Mouse (Mus musculus): ENCODE data around the gene Gm49340. TPM values are rescaled to one million over a fixed set of nuclear protein-coding genes. Genes with fewer than 3 reads are reported as not detected.

Gm49340 gene
- polyA plus RNA-seq, 1 experiment, result not detected

Other genes with a start within 250 kb of the Gm49340 start
- gene Itgae, start 239.2 kb upstream of the Gm49340 start, polyA plus RNA-seq (2012; rRNA removed), result 0.50 and 0.58 TPM in 2 replicates
- 0.41 and 0.58 TPM in 2 replicates for gene Haspin, start 191.4 kb upstream of the Gm49340 start, polyA plus RNA-seq (2012; rRNA removed)
- 3.1 TPM in 2 replicates for gene P2rx5, start 169.3 kb upstream of the Gm49340 start, polyA plus RNA-seq (2012; rRNA removed)
- 49.0 and 62.3 TPM in 2 replicates for gene Emc6, start 152.7 kb upstream of the Gm49340 start, polyA plus RNA-seq (2012; rRNA removed)
- gene Tax1bp3, start 152.7 kb upstream of the Gm49340 start, polyA plus RNA-seq (2012; rRNA removed), result 101 and 131 TPM in 2 replicates
- gene Ctns, start 130.7 kb upstream of the Gm49340 start, polyA plus RNA-seq (2012; rRNA removed), result 32.5 and 37.5 TPM in 2 replicates
- gene Shpk, start 130.3 kb upstream of the Gm49340 start, polyA plus RNA-seq (2012; rRNA removed), result 11.5 and 12.7 TPM in 2 replicates
- gene Trpv1, start 95.4 kb upstream of the Gm49340 start, polyA plus RNA-seq (2012; rRNA removed), result 0.37 and 0.38 TPM in 2 replicates
- 0.32 and 0.34 TPM in 2 replicates for gene Trpv3, start 62.4 kb upstream of the Gm49340 start, polyA plus RNA-seq (2012; rRNA removed)
- 23.8 and 25.8 TPM in 2 replicates for gene Aspa, start 145 bp upstream of the Gm49340 start, polyA plus RNA-seq (2012; rRNA removed)
- gene Spata22, start within 50 bp of the Gm49340 start, polyA plus RNA-seq (2012; rRNA removed), result 0.21 and 0.44 TPM in 2 replicates
- 0.04 and 0.10 TPM in 2 replicates for gene Olfr20, start 21.0 kb downstream of the Gm49340 start, polyA plus RNA-seq (2012; rRNA removed)
- not detected in 2 replicates for gene Olfr376, start 41.5 kb downstream of the Gm49340 start, polyA plus RNA-seq (2012; rRNA removed)
- gene Olfr1, start 69.9 kb downstream of the Gm49340 start, polyA plus RNA-seq (2012; rRNA removed), result not detected in 2 replicates
- not detected in 2 replicates for gene Olfr378, start 98.7 kb downstream of the Gm49340 start, polyA plus RNA-seq (2012; rRNA removed)
- gene Olfr380, start 127.8 kb downstream of the Gm49340 start, polyA plus RNA-seq (2012; rRNA removed), result not detected in 2 replicates
- gene Olfr381, start 161.9 kb downstream of the Gm49340 start, polyA plus RNA-seq (2012; rRNA removed), result not detected in 2 replicates
- not detected in 2 replicates for gene Olfr382, start 187.5 kb downstream of the Gm49340 start, polyA plus RNA-seq (2012; rRNA removed)

All from urinary bladder, adult 2 months (tissue).